Mouse (Mus musculus) CD8-positive naive resting alpha-beta T cell, adult 2 months (primary cell): ENCODE data around the gene Anapc11.

ENCODE experiments used
- DNase-seq, 2 experiments: peaks; one replicate each; pipeline ENCODE4 v3.0.0; 2022; ENCODE audit warnings: low read depth in 2 of 2, low spot score in 2 of 2

The Anapc11 gene

DNA sequence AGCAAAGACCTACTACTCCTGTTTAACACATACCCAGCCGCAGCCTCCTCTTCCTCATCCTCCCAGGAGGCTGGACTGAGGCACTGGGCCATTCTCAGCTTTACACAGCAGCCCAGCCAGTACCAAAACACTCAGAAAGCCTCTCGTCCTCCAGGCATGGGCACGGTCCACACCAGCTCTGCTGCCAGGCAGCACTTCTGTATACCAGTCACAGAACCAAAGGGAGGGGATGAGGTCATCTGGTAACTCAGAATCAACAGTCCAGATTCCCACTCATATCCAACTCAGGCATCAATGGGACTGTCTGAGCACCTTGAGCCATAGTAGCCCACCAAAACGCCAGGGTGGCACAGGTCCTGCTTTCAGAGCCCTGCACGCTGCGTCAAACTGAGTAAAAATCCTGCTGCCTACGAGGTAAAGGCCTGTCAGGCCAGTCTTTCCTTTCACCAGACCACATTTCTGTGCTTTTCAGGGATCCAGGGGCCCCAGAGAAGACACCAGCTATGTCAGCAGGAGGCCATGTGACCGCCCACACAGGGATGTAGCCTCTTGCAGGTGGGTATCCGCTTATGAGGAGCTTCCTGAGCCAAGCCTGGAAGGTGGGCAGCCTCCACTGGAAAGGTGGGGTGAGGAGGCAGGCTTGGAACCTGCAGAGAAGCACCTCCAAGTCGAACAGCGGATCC lies 28.7 kb downstream of the Anapc11 start:
- DNase-seq, result no peak

DNA sequence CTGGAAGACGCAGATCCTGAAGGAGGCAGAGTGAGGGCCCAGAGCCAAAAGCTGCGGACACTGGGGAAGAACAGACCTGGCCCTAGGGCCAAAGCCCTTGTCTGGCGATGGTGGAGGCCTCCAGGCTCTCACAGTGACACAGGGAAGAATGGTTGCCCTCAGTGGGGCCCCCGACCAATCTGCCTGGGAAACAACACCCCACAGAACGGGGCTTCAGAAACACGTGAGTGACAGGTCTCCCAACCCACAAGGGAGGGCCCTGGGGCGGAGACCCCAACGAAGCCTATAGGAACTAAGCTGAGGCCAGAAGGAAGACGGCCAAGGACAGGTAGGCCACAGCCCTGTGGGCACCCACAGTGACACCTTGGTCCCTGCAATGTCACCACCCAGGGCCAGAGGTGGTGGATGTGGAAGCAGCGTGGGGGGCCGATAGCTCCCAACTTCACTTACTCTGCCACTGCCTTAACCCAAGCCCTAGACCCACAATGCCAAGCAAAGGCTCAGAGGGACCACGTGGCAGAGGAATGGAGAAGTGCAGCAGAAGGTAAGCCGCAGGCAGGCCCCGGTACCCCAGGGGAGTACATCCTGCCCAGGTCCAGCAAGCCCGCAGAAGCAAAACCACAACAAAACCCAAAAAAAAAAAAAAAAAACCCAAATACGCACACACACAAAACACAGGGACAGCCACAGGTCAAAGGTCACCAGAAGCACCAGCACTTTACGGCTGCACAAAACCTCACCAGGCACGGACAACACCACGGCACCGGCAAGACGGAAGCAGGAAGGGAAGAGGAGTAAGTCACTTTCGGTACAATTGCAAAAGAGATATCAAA lies 29.5 kb downstream of the Anapc11 start:
- peak; percentile 56 to 60 for DNase-seq

- no peak for DNase-seq
Observed at GRCm38 (mm10) chr11:120628601-120629340, 30.6 kb downstream of the Anapc11 start.

GRCm38 (mm10) chr11:120629341-120629730 lies 31.1 kb downstream of the Anapc11 start:
- DNase-seq, result peak in 1 of 2 experiments; percentile 42

DNA sequence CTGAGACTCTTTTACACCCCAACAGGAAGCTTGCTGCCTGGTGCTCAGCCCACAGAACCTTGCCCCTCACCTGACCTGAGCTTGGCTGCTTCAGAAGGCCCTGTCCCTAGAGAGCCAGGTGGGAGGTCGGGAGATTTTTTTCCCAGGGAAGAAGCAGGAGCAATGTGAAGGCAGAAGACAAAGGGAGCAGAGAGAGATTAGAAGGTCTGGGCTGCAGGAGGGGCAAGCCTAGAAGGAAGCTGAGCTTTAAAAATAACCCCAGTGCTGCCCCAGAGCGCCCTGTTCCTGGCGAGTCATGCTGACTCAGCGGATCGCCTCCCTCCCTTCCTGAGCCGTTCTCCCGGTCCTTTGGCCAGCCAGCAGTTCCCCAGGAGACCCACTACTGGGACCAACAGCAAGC lies 31.7 kb downstream of the Anapc11 start:
- no peak for DNase-seq

DNA sequence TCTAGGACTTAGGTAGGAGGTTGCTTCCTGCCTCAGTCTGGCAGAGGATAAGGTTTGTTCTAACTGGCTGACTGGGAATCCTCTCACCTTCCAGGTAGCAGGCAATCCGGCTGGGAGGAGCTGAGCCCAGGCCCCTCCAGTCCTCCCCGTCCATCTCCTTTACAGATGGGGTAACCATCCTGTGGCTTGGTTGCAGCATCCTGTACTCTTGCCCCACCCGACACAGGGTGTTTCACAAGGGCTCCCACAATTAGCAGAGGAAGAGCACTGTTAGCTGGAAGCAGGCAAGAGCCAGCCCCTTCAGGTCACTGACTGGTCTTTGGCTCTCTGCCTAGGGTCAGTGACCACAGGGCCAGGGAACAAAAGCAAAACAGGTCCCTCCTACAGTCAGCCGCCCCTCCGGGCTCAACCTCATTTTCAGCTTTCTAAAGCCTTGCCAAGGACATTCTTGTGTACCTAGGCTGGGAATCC lies 32.2 kb downstream of the Anapc11 start:
- DNase-seq, result no peak

DNA sequence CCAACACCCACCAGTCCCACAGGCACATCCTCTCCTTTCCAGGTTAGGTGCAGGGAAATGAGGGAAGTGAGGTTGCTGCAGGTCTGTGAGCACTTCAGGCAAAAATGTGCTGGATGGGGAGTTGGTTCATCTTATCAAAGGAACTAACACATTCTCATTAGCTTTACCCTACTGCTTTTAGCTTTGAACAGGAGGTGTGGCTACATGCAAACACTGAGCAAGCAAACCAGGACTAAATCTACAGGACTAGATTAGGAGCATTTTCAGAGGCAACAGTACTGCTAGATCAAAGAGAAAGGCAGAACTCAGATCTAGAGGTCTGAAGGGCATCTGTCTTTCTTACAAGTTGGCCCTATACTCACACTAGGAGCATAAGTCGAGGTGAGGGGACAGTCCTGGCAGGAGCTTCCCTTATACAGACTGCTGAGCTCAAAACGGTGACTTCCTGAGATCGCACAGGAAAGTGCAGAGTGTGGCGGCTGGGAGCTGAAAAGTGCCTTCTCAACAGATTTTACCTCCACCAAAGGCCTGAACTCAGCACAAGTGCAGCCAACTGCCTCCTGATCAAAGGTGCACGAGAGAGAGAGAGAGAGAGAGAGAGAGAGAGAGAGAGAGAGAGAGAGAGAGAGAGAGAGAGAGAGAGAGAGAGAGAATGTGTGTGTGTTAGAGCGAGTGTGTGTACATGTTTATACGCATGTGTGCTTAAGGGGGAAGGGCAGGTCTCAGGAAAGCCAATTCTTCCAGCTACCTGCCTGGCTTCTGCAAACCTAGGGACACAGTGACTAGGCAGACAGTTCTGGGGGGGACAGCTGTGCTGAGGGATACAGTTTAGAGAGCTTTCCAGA lies 32.9 kb downstream of the Anapc11 start:
- DNase-seq, result no peak

GRCm38 (mm10) chr11:120631726-120632448 lies 33.7 kb downstream of the Anapc11 start:
- DNase-seq, result no peak

DNA sequence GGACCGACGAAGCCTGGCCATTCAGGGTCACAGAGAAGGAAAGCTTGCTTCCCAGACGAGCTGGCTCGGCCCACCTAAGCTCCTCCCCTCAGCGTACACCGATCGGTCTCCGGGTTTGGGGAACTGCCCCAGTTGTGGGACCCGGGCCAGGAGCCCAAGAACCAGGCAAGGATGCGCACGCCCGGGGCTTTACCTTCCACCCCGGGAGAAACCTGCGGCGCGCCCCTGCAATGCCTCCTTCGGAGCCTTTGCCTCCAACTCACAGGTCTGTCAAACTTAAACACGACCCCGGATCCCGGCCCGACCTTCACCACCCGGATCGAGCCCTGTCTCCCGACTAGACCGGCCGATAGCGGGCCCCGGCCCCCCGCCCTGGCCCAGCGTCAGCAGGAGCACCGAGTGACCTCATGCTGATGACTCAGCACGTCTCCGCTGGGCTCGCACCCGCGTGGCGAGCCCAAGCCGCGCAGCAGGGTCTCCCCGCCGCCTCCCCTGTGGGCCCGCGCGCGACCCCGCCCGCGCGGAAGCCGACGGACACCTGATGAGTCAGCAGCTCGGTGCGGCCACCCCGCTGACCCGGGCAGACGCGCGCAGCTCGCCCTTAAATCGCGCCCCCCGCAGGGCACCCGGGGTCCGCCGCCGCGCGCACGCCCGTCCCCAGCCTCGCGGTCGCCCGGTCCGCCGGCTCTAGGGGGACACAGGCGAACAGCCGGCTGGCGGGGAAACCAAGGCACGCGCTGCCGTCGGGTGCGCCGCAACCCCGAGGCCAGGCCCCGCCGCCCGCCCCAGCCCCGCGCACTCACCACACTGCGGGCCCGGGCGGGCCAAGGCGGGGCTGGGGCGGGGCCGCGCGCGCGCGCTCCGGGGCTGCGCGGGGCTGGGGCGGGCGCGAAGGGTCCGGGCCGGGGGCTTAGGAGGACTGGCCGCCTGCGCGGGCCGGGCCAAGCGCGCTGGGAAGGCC lies 34.6 kb downstream of the Anapc11 start:
- no peak for DNase-seq

DNA sequence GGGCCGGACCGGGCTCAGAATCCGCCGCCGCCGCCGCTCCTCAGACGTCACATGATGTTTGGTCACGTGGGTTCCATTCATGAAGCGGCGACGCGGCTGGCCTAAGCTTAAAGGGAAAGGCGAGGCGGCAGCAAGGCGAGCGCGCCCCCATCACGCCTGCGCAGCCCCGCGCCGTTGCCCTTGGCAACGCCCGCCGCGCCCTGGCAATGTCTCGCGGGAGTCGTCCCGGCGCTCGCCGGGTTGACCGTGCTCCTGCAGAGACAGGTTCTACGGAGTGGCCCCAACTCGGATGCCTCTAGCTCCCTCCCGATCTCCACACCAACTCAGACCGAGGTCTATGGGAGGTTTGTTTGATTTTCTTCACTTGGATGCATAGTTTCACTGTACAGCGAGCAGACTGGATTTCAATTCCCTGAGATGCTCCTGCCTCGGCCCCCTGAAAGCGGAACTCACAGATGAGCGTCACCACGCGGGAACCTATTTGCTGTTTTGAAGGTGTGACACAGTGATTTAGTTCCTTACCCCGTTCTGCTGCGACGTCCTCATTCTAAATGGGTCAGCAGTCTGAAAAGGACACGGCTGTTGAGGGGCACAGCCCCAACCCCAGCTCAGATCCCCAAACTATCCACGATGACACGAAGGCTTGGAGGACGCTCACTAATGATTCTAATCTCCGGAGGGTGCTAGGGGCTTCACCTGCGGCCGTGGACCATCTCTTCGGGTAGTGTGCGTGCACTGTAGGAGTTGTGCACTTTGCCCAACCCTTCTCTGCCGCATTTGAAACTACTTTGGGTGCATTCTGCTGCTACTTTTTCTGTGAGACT lies 35.5 kb downstream of the Anapc11 start, which contains the start of gene Mafg:
Gene Mafg (minus strand): TSS at position 81 of the 824 bp plus-strand sequence.
- peak; percentile 76 to 78 for DNase-seq

DNA sequence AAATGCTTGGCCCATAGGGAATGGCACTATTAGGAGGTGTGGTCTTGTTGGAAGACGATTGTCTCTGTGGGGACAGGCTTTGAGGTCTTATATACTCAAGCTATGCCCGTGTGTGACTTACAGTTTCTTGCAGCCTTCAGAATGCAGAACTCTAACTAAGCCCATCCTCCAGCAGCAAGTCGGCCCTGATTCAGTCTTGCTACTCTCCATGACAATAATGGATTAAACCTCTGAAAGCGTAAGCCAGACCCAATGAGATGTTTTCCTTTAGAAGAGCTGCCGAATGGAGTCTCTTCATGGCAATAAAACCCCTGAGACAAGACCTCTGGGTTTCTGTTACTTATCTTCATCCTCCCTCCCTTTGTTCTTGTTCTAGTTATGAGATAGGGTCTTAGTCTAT lies 36.6 kb downstream of the Anapc11 start:
- no peak for DNase-seq

GRCm38 (mm10) chr11:120641255-120641654 lies 43.0 kb downstream of the Anapc11 start:
- no peak for DNase-seq

- DNase-seq, result no peak
Observed at GRCm38 (mm10) chr11:120641869-120642268, 43.6 kb downstream of the Anapc11 start.

- no peak for DNase-seq
Observed at GRCm38 (mm10) chr11:120642939-120643600, 44.8 kb downstream of the Anapc11 start.

- peak; percentile 82 to 87 for DNase-seq
Observed at GRCm38 (mm10) chr11:120643601-120643987, 45.4 kb downstream of the Anapc11 start, which contains the start of gene Pycr1. Gene Pycr1 (minus strand): TSS chr11:120643769.

DNA sequence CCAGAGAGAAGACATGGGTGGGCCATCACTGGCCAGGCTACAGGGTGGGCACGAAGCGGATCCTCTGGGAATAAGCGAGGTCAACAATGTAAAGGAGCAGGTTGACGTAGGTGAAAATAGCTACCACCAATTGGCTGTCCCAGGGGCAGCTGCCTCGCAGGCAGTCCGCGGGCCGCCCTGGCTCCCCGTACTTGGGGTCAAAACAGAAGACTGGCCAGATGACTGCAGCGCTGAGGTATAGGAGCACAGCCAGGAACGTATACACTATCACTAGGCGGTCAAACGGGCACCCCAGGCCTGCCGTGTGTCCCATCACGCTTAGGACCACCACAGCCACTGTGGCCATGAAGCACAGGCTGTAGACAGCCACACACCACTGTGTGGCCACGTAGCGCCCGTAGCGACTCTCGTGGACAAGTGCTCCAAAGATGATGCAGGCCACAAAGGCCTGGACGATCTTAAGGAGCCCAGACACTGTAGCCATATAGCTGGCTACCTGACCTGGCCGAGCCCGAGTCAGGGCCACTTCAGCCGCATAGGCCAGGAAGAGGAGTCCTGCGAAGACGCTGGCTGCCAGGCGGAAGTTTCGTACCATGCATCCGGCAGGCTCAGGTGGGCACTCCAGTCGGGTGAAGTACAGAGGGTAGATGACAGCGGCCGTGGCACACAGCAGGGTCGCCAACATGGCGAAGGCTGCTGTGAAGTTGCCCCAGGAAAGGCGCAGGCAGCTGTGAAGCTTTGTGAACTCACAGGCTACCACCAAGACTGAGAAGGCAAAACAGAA lies 49.0 kb downstream of the Anapc11 start:
- DNase-seq, result no peak
